Mouse (Mus musculus) midbrain, embryonic 15.5 days (tissue): ENCODE results near the gene Zfp385b. TPM values are rescaled to one million over a fixed set of nuclear protein-coding genes. Genes with fewer than 3 reads are reported as not detected.
"Not testable (repeated sequence)": the region's sequence is repeated elsewhere in the genome, so short reads cannot be mapped to it uniquely, and the experiment has no call there.

ENCODE experiments used
- ATAC-seq: fragments of 200-750 bp; cut with Nextera tagmentation; replicated peaks from 2 replicates; pipeline ENCODE4 v1.8.0; 2017; ENCODE audit warnings: moderate TSS enrichment
- H3K27ac ChIP-seq: fragments of 300-500 bp; sonication (generic); 2 replicates; pipeline ENCODE4 v1.5.1; 2015; ENCODE audit warnings: mild to moderate bottlenecking, inconsistent platforms
- H3K27me3 ChIP-seq: fragments of 300-500 bp; sonication (generic); replicated peaks from 2 replicates; pipeline ENCODE4 v1.6.1; 2015; ENCODE audit warnings: inconsistent platforms
- H3K36me3 ChIP-seq: fragments of 300-500 bp; sonication (generic); replicated peaks from 2 replicates; pipeline ENCODE4 v1.6.1; 2015; ENCODE audit warnings: inconsistent platforms
- H3K4me1 ChIP-seq: fragments of 300-500 bp; sonication (generic); 2 replicates; pipeline ENCODE4 v1.6.1; 2015; ENCODE audit warnings: inconsistent platforms
- H3K4me2 ChIP-seq: fragments of 300-500 bp; sonication (generic); 2 replicates; pipeline ENCODE4 v1.6.1; 2015; ENCODE audit warnings: inconsistent platforms, mild to moderate bottlenecking, moderate library complexity
- H3K4me3 ChIP-seq: fragments of 300-500 bp; sonication (generic); 2 replicates; pipeline ENCODE4 v1.5.1; 2015; ENCODE audit warnings: mild to moderate bottlenecking, inconsistent platforms
- H3K9ac ChIP-seq: fragments of 300-500 bp; sonication (generic); 2 replicates; pipeline ENCODE4 v1.6.1; 2015; ENCODE audit warnings: mild to moderate bottlenecking, inconsistent platforms
- H3K9me3 ChIP-seq: fragments of 300-500 bp; sonication (generic); 2 replicates; pipeline ENCODE4 v1.6.1; 2016; ENCODE audit warnings: inconsistent platforms
- WGBS: fragments of 180-500 bp; shearing (Covaris S2); methylation state at CpG from one replicate; pipeline ENCODE4 v1.1.7; 2015; ENCODE audit warnings: mixed read lengths; 5-methylcytosine and 5-hydroxymethylcytosine counted together
- polyA plus RNA-seq: library from polyadenylated mRNA; unstranded; fragments of >200 nt; fragmentation: Nextera tagmentation; extraction: Ambion mirVana; gene quantifications from 2 replicates; pipeline ENCODE4 v1.2.1, GENCODE M21; 2015

Zfp385b gene
- polyA plus RNA-seq, 1 experiment from 2014 or later, result 13.2 TPM

GRCm38 (mm10) chr2:77458431-77458830 lies 361.0 kb downstream of the Zfp385b start:
- H3K36me3 ChIP-seq, result no peaks in the 10 kb centered on the region
- H3K27ac ChIP-seq, result no peak overlapping the region
- H3K9ac ChIP-seq, result no peak overlapping the region
- H3K4me3 ChIP-seq, result no peak overlapping the region
- no peaks in the 10 kb centered on the region for H3K27me3 ChIP-seq
- H3K4me1 ChIP-seq, result no peaks in the 10 kb centered on the region
- ATAC-seq, result no peak
- WGBS, result 88% methylated on average over 6 of the region's 6 CpGs
- H3K4me2 ChIP-seq, result no peak overlapping the region
- no peaks in the 10 kb centered on the region for H3K9me3 ChIP-seq

- Histone ChIP-seq H3K4me1 (no peaks in the 10 kb centered on the region), H3K27me3 (no peaks in the 10 kb centered on the region), H3K36me3 (no peaks in the 10 kb centered on the region), H3K27ac (no peak overlapping the region), H3K4me2 (no peak overlapping the region), H3K9ac (no peak overlapping the region), H3K9me3 (no peaks in the 10 kb centered on the region), H3K4me3 (no peak overlapping the region)
- ATAC-seq, result no peak
- 82% methylated on average over 1 of the region's 1 CpGs for WGBS
Measured at GRCm38 (mm10) chr2:77457120-77457519, 362.3 kb downstream of the Zfp385b start.

DNA sequence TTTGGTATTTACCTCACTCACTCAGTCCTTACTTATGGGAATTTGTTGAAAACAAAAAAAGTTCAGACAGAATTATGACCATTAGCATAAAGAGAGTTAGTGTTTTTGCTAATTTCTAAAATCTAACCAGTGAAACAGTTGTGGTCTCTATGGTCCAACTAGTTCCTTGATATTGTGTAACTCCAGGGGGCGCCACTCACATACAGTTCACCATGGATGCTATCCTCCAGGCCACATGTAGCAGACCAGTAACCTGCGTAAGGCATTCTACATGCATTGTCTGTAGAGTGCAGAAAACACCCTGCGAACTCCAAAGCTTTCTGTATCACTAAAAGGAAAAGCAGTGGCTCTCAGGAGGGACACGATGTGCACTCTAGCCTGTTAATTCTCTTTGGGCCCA lies 362.8 kb downstream of the Zfp385b start:
- Histone ChIP-seq H3K36me3 (no peaks in the 10 kb centered on the region), H3K4me3 (no peak overlapping the region), H3K27me3 (no peaks in the 10 kb centered on the region), H3K27ac (no peak overlapping the region), H3K4me2 (no peak overlapping the region), H3K9me3 (no peaks in the 10 kb centered on the region), H3K9ac (no peak overlapping the region), H3K4me1 (no peaks in the 10 kb centered on the region)
- no peak; the same call in 1 of the 2 replicates for ATAC-seq
- WGBS, result 50% methylated on average over 4 of the region's 4 CpGs

DNA sequence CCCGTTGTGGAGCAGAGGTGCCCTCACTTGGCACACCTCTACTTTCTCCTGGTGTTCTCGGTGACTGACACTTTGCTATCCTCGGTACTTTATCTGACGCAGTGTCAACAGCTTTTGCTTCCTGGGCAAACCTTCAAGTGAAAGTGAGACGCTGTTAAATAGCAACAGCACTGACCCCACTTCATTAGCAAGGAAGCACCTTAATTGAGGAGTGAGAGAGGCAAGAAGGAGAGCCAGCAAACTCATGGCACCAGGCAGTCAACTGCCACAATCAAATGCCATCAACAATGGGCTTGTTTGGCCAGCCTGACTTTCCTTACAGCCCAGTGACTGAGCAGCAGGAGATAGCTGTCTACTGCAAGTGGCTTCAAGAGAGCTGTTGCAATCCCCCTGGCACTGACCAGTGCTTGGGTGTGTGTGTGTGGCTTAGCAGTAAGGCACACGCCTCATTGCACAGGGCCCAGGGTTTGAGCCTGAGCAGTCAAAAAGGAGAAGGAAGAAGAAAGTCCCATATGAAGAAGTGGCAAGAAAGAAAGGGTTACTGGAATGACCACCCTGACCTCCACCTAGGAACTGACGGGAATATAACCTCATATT lies 365.0 kb downstream of the Zfp385b start:
- no peak for ATAC-seq
- 87% methylated on average over 7 of the region's 7 CpGs for WGBS

GRCm38 (mm10) chr2:77453786-77454185 lies 365.7 kb downstream of the Zfp385b start:
- no peak overlapping the region for H3K4me2 ChIP-seq
- no peak overlapping the region for H3K9ac ChIP-seq
- H3K9me3 ChIP-seq, result no peaks in the 10 kb centered on the region
- H3K4me3 ChIP-seq, result no peak overlapping the region
- peaks cover 11% of the 10 kb centered on the region for H3K4me1 ChIP-seq
- H3K27ac ChIP-seq, result no peak overlapping the region
- H3K36me3 ChIP-seq, result no peaks in the 10 kb centered on the region
- H3K27me3 ChIP-seq, result no peaks in the 10 kb centered on the region
- no peak for ATAC-seq
- 82% methylated on average over 3 of the region's 3 CpGs for WGBS

More for the DNA sequence above, 365.0 kb downstream of the Zfp385b start:
- no peaks in the 10 kb centered on the region for H3K9me3 ChIP-seq
- peaks cover 5% of the 10 kb centered on the region; the same call in 1 of the 2 replicates for H3K4me1 ChIP-seq
- no peak overlapping the region for H3K9ac ChIP-seq
- H3K27me3 ChIP-seq, result no peaks in the 10 kb centered on the region
- no peak overlapping the region for H3K4me3 ChIP-seq
- H3K27ac ChIP-seq, result no peak overlapping the region
- H3K4me2 ChIP-seq, result no peak overlapping the region
- no peaks in the 10 kb centered on the region for H3K36me3 ChIP-seq

- WGBS, result 41% methylated on average over 5 of the region's 5 CpGs
- not testable (repeated sequence) for H3K27ac ChIP-seq, H3K9me3 ChIP-seq, H3K27me3 ChIP-seq, H3K9ac ChIP-seq, ATAC-seq, H3K36me3 ChIP-seq, H3K4me2 ChIP-seq, H3K4me3 ChIP-seq
- peaks cover 20% of the 10 kb centered on the region for H3K4me1 ChIP-seq
Measured at GRCm38 (mm10) chr2:77450017-77450416, 369.4 kb downstream of the Zfp385b start.

- no peak; the same call in 1 of the 2 replicates for ATAC-seq
- peaks cover 20% of the 10 kb centered on the region for H3K4me1 ChIP-seq
- H3K27me3 ChIP-seq, result no peaks in the 10 kb centered on the region
- WGBS, result 19% methylated on average over 8 of the region's 8 CpGs
- no peak overlapping the region for H3K9ac ChIP-seq
- H3K4me3 ChIP-seq, result no peak overlapping the region
- H3K4me2 ChIP-seq, result no peak overlapping the region
- H3K27ac ChIP-seq, result no peak overlapping the region
- H3K9me3 ChIP-seq, result no peaks in the 10 kb centered on the region
- H3K36me3 ChIP-seq, result no peaks in the 10 kb centered on the region
Measured at GRCm38 (mm10) chr2:77448951-77449480, 370.4 kb downstream of the Zfp385b start.

DNA sequence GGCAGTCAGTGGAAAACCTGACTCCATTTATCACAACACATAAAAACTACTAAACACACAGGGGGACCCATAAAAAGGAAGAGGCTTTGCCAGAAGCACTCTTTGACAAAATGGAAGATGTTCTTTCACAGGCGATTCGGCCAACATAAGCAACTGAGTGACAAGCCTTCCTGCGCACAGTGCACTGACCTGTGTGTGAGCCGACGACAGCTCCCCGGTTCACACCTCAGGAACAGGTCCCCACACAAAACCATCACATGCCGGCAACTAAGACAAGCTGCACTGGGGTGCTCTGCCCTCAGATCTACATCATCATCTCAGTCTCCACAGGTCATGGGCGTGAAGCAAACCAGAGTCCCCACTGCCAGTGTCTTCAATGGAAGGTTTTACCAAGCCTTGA lies 375.2 kb downstream of the Zfp385b start:
- no peak overlapping the region for H3K4me3 ChIP-seq
- no peak overlapping the region for H3K9ac ChIP-seq
- H3K9me3 ChIP-seq, result no peaks in the 10 kb centered on the region
- no peaks in the 10 kb centered on the region for H3K27me3 ChIP-seq
- H3K4me1 ChIP-seq, result peaks cover 14% of the 10 kb centered on the region
- 95% methylated on average over 8 of the region's 8 CpGs for WGBS
- no peak for ATAC-seq
- H3K36me3 ChIP-seq, result no peaks in the 10 kb centered on the region
- no peak overlapping the region for H3K27ac ChIP-seq
- no peak overlapping the region for H3K4me2 ChIP-seq

GRCm38 (mm10) chr2:77440591-77440990 lies 378.8 kb downstream of the Zfp385b start:
- H3K4me2 ChIP-seq, result no peak overlapping the region
- H3K4me3 ChIP-seq, result no peak overlapping the region
- no peaks in the 10 kb centered on the region for H3K36me3 ChIP-seq
- H3K9ac ChIP-seq, result no peak overlapping the region
- ATAC-seq, result no peak
- H3K27ac ChIP-seq, result no peak overlapping the region
- H3K4me1 ChIP-seq, result peaks cover 5% of the 10 kb centered on the region; the same call in 1 of the 2 replicates
- WGBS, result 89% methylated on average over 2 of the region's 2 CpGs
- no peaks in the 10 kb centered on the region for H3K27me3 ChIP-seq
- no peaks in the 10 kb centered on the region for H3K9me3 ChIP-seq

GRCm38 (mm10) chr2:77436241-77436759 lies 383.1 kb downstream of the Zfp385b start:
- no peak overlapping the region for H3K9ac ChIP-seq
- H3K27me3 ChIP-seq, result no peaks in the 10 kb centered on the region
- ATAC-seq, result 0 out of 2 replicates have a peak, but pooled peaks have one; percentile 30
- no peaks in the 10 kb centered on the region for H3K9me3 ChIP-seq
- WGBS, result 37% methylated on average over 9 of the region's 9 CpGs
- H3K4me1 ChIP-seq, result peaks cover 5% of the 10 kb centered on the region; the same call in 1 of the 2 replicates
- H3K27ac ChIP-seq, result no peak overlapping the region
- no peak overlapping the region for H3K4me3 ChIP-seq
- H3K4me2 ChIP-seq, result no peak overlapping the region
- no peaks in the 10 kb centered on the region for H3K36me3 ChIP-seq

GRCm38 (mm10) chr2:77419476-77419875 lies 400.0 kb downstream of the Zfp385b start:
- H3K9me3 ChIP-seq, result no peaks in the 10 kb centered on the region

DNA sequence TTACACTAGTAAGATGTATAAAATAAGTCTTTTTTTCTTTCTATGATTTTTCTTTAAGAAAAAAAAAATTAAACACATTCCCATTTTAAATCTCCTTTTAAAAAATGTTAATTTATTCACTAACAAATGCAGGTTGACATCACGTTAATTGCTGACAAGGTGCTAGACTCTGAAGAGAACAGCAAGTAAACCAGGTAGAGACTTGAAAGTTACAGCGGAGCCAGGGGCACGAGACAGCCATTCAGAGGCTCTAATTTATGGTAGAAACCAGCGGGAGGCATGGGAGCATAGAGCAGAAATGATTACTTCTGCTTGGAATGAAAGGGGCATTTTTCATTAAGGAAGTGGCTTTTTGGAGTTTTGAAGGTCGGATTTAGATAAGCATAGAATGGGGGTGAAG lies 401.4 kb downstream of the Zfp385b start:
- ATAC-seq, result no peak
- no peak overlapping the region for H3K9ac ChIP-seq
- H3K27ac ChIP-seq, result no peak overlapping the region
- H3K4me2 ChIP-seq, result no peak overlapping the region
- WGBS, result 72% methylated on average over 5 of the region's 5 CpGs
- H3K9me3 ChIP-seq, result no peaks in the 10 kb centered on the region
- H3K27me3 ChIP-seq, result no peaks in the 10 kb centered on the region
- H3K36me3 ChIP-seq, result no peaks in the 10 kb centered on the region
- no peak overlapping the region for H3K4me3 ChIP-seq
- no peaks in the 10 kb centered on the region for H3K4me1 ChIP-seq

More at GRCm38 (mm10) chr2:77419476-77419875, 400.0 kb downstream of the Zfp385b start:
- no peak overlapping the region for H3K27ac ChIP-seq
- H3K9ac ChIP-seq, result no peak overlapping the region
- no peak for ATAC-seq
- 61% methylated on average over 10 of the region's 10 CpGs for WGBS
- H3K4me1 ChIP-seq, result no peaks in the 10 kb centered on the region
- no peaks in the 10 kb centered on the region for H3K36me3 ChIP-seq
- no peak overlapping the region for H3K4me2 ChIP-seq
- H3K4me3 ChIP-seq, result no peak overlapping the region
- H3K27me3 ChIP-seq, result no peaks in the 10 kb centered on the region

DNA sequence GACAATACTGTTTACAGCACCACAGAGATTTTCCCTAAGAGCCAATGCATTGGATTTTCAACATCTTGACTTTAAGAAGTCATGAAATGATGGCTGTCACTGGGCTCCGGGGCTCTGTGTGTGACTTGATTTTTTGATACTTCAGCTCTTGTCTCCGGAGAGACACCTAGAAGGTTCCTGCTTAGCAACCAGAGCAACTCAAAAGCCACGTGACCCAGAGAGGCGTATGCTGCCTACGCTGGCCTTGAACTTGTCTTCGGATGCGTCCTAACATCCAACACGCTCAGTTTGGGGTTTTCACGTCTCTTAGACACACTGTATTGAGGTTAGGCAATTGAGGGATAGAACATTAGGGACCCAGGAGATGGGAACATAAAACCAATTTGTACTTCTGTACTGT lies 407.3 kb downstream of the Zfp385b start:
- no peak overlapping the region for H3K9ac ChIP-seq
- 95% methylated on average over 9 of the region's 9 CpGs for WGBS
- no peaks in the 10 kb centered on the region for H3K9me3 ChIP-seq

More for the DNA sequence above, 407.3 kb downstream of the Zfp385b start:
- H3K27ac ChIP-seq, result no peak overlapping the region
- no peaks in the 10 kb centered on the region for H3K36me3 ChIP-seq
- ATAC-seq, result no peak
- H3K4me2 ChIP-seq, result no peak overlapping the region
- no peaks in the 10 kb centered on the region for H3K27me3 ChIP-seq
- no peaks in the 10 kb centered on the region for H3K4me1 ChIP-seq
- no peak overlapping the region for H3K4me3 ChIP-seq
